Mouse (Mus musculus) ES-Bruce4 (cell line): ENCODE data around the gene Csmd2. TPM values are rescaled to one million over a fixed set of nuclear protein-coding genes. Genes with fewer than 3 reads are reported as not detected.

Experiments
- H3K27ac ChIP-seq: 2 replicates; pipeline ENCODE4 v1.5.1; 2012; ENCODE audit warnings: low read length, inconsistent platforms; ENCODE audit not compliant: insufficient read depth
- H3K27me3 ChIP-seq: 2 replicates; pipeline ENCODE4 v1.6.1; 2012; ENCODE audit warnings: mild to moderate bottlenecking, low read length, inconsistent platforms; ENCODE audit not compliant: control insufficient read depth, poor library complexity, insufficient read depth, severe bottlenecking
- H3K36me3 ChIP-seq: 2 replicates; pipeline ENCODE4 v1.6.1; 2012; ENCODE audit warnings: inconsistent platforms, mild to moderate bottlenecking, low read length, moderate library complexity; ENCODE audit not compliant: control insufficient read depth, poor library complexity, insufficient read depth, severe bottlenecking
- H3K4me1 ChIP-seq: one replicate; pipeline ENCODE4 v1.8.1; 2011; ENCODE audit warnings: low read length; ENCODE audit not compliant: control insufficient read depth, insufficient read depth
- H3K4me3 ChIP-seq: 2 replicates; pipeline ENCODE4 v1.5.1; 2011; ENCODE audit warnings: low read depth, mild to moderate bottlenecking, low read length
- H3K9ac ChIP-seq: 2 replicates; pipeline ENCODE4 v1.6.1; 2012; ENCODE audit warnings: low read depth, mild to moderate bottlenecking, inconsistent platforms; ENCODE audit not compliant: poor library complexity, severe bottlenecking
- H3K9me3 ChIP-seq: replicated peaks from 2 replicates; pipeline ENCODE4 v1.6.1; 2012; ENCODE audit warnings: mild to moderate bottlenecking, low read length, inconsistent platforms; ENCODE audit not compliant: control insufficient read depth, poor library complexity, insufficient read depth, severe bottlenecking
- CTCF ChIP-seq: IDR thresholded peaks from one replicate; pipeline ENCODE4 v1.8.1; 2011; ENCODE audit warnings: low read depth, low read length
- EP300 ChIP-seq: IDR thresholded peaks from 2 replicates; pipeline ENCODE4 v1.6.1; 2011; ENCODE audit warnings: low read depth, low read length; ENCODE audit not compliant: insufficient read depth
- POLR2A ChIP-seq: IDR thresholded peaks from one replicate; pipeline ENCODE4 v1.8.1; 2011; ENCODE audit warnings: low read length; ENCODE audit not compliant: insufficient read depth
- polyA plus RNA-seq: library from polyadenylated mRNA; stranded (reverse); fragments of >200 nt; gene quantifications from 2 replicates; pipeline ENCODE4 v1.2.4, GENCODE M21; 2011; ENCODE audit warnings: low read depth; ENCODE audit not compliant: missing spikeins, insufficient read depth, insufficient read length

Csmd2 gene
- polyA plus RNA-seq, 1 experiment = 4.0 TPM

GRCm38 (mm10) chr4:128233458-128233857 lies 245.8 kb downstream of the Csmd2 start:
- H3K4me3 ChIP-seq = no peak overlapping the region
- H3K9me3 ChIP-seq = no peaks in the 10 kb centered on the region
- no peak overlapping the region for H3K9ac ChIP-seq
- H3K27ac ChIP-seq = no peak overlapping the region
- no peaks in the 10 kb centered on the region for H3K4me1 ChIP-seq
- H3K27me3 ChIP-seq = no peaks in the 10 kb centered on the region
- no peak for TF ChIP-seq POLR2A
- TF ChIP-seq EP300 = no peak
- TF ChIP-seq CTCF = no peak
- no peaks in the 10 kb centered on the region for H3K36me3 ChIP-seq

DNA sequence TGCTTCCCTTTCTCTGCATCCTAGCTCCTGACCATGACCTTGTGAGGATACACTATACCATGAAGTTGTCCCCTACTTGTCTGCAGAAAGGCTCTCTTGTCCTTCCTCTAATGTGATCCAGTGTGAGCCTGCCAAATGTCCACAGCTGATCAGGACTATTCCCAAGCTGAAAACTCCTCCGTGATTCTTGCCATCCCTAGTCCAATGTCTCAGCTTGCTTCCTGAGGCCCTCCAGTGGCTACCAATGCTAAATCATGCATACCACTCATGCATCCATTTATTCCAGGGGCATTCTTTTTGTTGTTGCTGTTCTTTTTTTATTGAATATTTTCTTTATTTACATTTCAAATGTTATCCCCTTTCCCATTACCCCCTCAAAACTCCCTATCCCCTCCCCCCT lies 251.5 kb downstream of the Csmd2 start:
- H3K27ac ChIP-seq = no peak overlapping the region
- no peak overlapping the region for H3K4me3 ChIP-seq
- no peaks in the 10 kb centered on the region for H3K27me3 ChIP-seq
- no peaks in the 10 kb centered on the region for H3K9me3 ChIP-seq
- H3K9ac ChIP-seq = no peak overlapping the region
- H3K36me3 ChIP-seq = no peaks in the 10 kb centered on the region
- no peaks in the 10 kb centered on the region for H3K4me1 ChIP-seq
- TF ChIP-seq CTCF (no peak), EP300 (no peak), POLR2A (no peak)

DNA sequence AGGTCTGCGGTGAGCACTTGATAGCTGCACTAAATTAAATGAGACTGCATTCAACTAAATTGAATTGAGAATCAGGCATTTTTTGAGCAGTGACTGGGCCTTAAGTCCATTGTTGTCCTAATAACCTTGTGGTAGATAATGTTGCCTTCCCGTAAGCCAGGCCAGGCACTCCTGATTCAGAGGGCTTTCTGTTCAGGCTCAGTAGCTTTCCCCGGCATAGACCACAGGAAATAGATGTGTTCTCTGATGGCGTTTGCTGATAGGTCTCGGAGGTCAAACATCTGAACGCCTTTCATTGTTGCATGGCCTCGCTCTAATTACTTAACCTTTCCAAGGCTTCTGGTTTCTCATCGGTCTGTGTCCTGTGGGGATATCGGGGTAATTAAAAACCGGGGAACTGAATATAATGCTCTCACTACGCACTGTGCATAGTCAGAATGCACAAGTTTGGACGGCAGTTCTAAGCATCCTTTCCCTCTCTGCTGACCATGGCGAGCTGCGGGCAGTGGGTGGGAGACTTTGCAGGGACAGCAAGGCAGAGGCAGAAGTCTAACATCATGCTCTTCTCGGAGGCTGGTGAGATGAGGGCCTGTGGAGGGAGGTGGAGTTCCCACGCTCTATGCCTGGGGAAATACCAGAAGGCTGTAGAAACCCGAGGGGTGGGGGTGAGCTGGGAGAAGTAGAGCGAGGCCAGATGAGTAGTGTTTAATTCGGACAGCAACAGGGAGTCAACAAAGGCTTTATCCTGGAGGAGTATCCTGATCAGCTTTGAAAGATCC lies 253.6 kb downstream of the Csmd2 start:
- Histone ChIP-seq H3K4me3 (no peak overlapping the region), H3K27me3 (no peaks in the 10 kb centered on the region)
- TF ChIP-seq EP300 (no peak), POLR2A (no peak), CTCF (no peak)

GRCm38 (mm10) chr4:128241854-128242356 lies 254.2 kb downstream of the Csmd2 start:
- Histone ChIP-seq H3K9ac (no peak overlapping the region), H3K27me3 (no peaks in the 10 kb centered on the region), H3K36me3 (no peaks in the 10 kb centered on the region), H3K4me1 (no peaks in the 10 kb centered on the region), H3K27ac (no peak overlapping the region), H3K9me3 (no peaks in the 10 kb centered on the region), H3K4me3 (no peak overlapping the region)
- TF ChIP-seq POLR2A = no peak
- TF ChIP-seq EP300 = no peak
- TF ChIP-seq CTCF = no peak

More for the DNA sequence above, 253.6 kb downstream of the Csmd2 start:
- Histone ChIP-seq H3K9me3 (no peaks in the 10 kb centered on the region), H3K9ac (no peak overlapping the region), H3K4me1 (no peaks in the 10 kb centered on the region), H3K36me3 (no peaks in the 10 kb centered on the region), H3K27ac (no peak overlapping the region)

- H3K27ac ChIP-seq = no peak overlapping the region
- no peak for TF ChIP-seq CTCF
- TF ChIP-seq EP300 = no peak
- no peak for TF ChIP-seq POLR2A
- H3K36me3 ChIP-seq = no peaks in the 10 kb centered on the region
- H3K27me3 ChIP-seq = no peaks in the 10 kb centered on the region
- H3K9me3 ChIP-seq = no peaks in the 10 kb centered on the region
- H3K4me3 ChIP-seq = no peak overlapping the region
- no peaks in the 10 kb centered on the region for H3K4me1 ChIP-seq
- H3K9ac ChIP-seq = no peak overlapping the region
These were observed 257.5 kb downstream of the Csmd2 start for GRCm38 (mm10) chr4:128245201-128245600.

GRCm38 (mm10) chr4:128248676-128249075 lies 261.0 kb downstream of the Csmd2 start:
- H3K27ac ChIP-seq = no peak overlapping the region

More at GRCm38 (mm10) chr4:128248676-128249075, 261.0 kb downstream of the Csmd2 start:
- no peaks in the 10 kb centered on the region for H3K9me3 ChIP-seq
- no peaks in the 10 kb centered on the region for H3K36me3 ChIP-seq
- H3K4me1 ChIP-seq = no peaks in the 10 kb centered on the region
- H3K4me3 ChIP-seq = no peak overlapping the region
- H3K27me3 ChIP-seq = no peaks in the 10 kb centered on the region
- TF ChIP-seq EP300 = no peak
- no peak for TF ChIP-seq POLR2A
- no peak for TF ChIP-seq CTCF
- no peak overlapping the region for H3K9ac ChIP-seq
